Mouse (Mus musculus) intestine, embryonic 16.5 days (tissue): ENCODE measurements around the gene Gm10643. TPM values are rescaled to one million over a fixed set of nuclear protein-coding genes. Genes with fewer than 3 reads are reported as not detected.

Source experiments
- ATAC-seq: fragments of 200-750 bp; cut with Nextera tagmentation; 2 replicates; pipeline ENCODE4 v1.8.0; 2017; ENCODE audit warnings: moderate TSS enrichment, moderate library complexity
- H3K27ac ChIP-seq: fragments of 300-500 bp; sonication (generic); 2 replicates; pipeline ENCODE4 v1.5.1; 2014; ENCODE audit warnings: mild to moderate bottlenecking, low read length
- H3K27me3 ChIP-seq: fragments of 300-500 bp; sonication (generic); replicated peaks from 2 replicates; pipeline ENCODE4 v1.6.1; 2014; ENCODE audit warnings: low read length, control low read depth, mixed read lengths; ENCODE audit not compliant: control insufficient read depth, insufficient read depth
- H3K36me3 ChIP-seq: fragments of 300-500 bp; sonication (generic); 2 replicates; pipeline ENCODE4 v1.6.1; 2014; ENCODE audit warnings: low read length, control low read depth; ENCODE audit not compliant: control insufficient read depth, insufficient read depth
- H3K4me1 ChIP-seq: fragments of 300-500 bp; sonication (generic); 2 replicates; pipeline ENCODE4 v1.6.1; 2014; ENCODE audit warnings: low read length, control low read depth, mixed read lengths; ENCODE audit not compliant: control insufficient read depth, insufficient read depth
- H3K4me2 ChIP-seq: fragments of 300-500 bp; sonication (generic); 2 replicates; pipeline ENCODE4 v1.6.1; 2014; ENCODE audit warnings: low read depth, low read length, control low read depth
- H3K4me3 ChIP-seq: fragments of 300-500 bp; sonication (generic); 2 replicates; pipeline ENCODE4 v1.5.1; 2014; ENCODE audit warnings: mild to moderate bottlenecking, low read length
- H3K9ac ChIP-seq: fragments of 300-500 bp; sonication (generic); 2 replicates; pipeline ENCODE4 v1.6.1; 2014; ENCODE audit warnings: low read depth, low read length
- H3K9me3 ChIP-seq: fragments of 300-500 bp; sonication (generic); 2 replicates; pipeline ENCODE4 v1.6.1; 2016; ENCODE audit warnings: low read length, control low read depth; ENCODE audit not compliant: control insufficient read depth
- WGBS: fragments of 180-500 bp; shearing (Covaris S2); extraction: QIAGEN DNeasy Blood & Tissue Kit; methylation state at CpG from one replicate; pipeline ENCODE4 v1.1.7; 2014; 5-methylcytosine and 5-hydroxymethylcytosine counted together
- polyA plus RNA-seq: library from polyadenylated mRNA; unstranded; fragments of >200 nt; fragmentation: Nextera tagmentation; extraction: Ambion mirVana; gene quantifications from 2 replicates; pipeline ENCODE4 v1.2.1, GENCODE M21; 2015

Gm10643 gene
- polyA plus RNA-seq, 1 experiment from 2014 or later = 0.76 TPM

DNA sequence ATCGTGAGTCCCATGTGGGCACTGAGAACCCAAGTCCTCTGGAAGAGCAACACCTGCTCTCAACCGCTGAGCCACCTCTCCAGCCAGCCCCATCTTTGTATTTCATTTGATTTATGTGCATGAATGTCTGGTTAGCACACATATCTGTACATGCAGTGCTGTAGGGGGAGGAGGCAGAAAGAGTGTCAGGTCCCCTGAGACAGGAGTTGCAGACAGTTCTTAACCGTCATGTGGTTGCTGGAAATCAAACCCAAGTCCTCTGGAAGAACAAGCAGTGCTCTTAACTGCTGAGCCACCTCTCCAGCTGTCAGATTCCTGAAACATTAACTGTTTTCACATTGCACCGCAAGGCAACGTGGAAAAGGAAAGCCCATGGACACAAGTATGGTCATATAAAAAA, 16.8 kb downstream of the Gm10643 start:
- Histone ChIP-seq H3K4me2 (no peak overlapping the region), H3K4me1 (no peaks in the 10 kb centered on the region), H3K4me3 (no peak overlapping the region), H3K27me3 (peaks cover 21% of the 10 kb centered on the region), H3K36me3 (no peaks in the 10 kb centered on the region), H3K27ac (no peak overlapping the region), H3K9me3 (no peaks in the 10 kb centered on the region), H3K9ac (no peak overlapping the region)
- 72% methylated on average over 5 of the region's 5 CpGs for WGBS
- no peak for ATAC-seq

DNA sequence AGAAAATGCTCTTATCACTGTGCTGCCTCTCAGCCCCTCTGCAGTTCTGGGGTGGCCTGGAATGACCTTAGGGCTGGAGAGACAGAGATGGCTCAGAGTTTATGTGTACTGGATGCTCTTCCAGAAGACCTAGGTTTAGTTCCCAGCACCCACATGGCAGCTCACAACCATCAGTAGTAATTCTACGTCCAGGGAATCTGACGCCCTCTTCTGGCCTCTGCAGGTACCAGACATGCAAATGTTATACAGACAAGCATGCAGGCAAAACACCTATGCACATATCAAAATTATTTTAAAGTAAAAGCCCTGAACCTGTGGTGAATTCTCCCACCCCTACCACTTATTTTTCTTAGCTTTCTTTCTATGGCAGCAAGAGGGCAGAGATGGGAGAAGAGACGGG, 18.4 kb downstream of the Gm10643 start:
- peaks cover 7% of the 10 kb centered on the region; the same call in 1 of the 2 replicates for H3K4me1 ChIP-seq
- H3K27ac ChIP-seq = no peak overlapping the region

DNA sequence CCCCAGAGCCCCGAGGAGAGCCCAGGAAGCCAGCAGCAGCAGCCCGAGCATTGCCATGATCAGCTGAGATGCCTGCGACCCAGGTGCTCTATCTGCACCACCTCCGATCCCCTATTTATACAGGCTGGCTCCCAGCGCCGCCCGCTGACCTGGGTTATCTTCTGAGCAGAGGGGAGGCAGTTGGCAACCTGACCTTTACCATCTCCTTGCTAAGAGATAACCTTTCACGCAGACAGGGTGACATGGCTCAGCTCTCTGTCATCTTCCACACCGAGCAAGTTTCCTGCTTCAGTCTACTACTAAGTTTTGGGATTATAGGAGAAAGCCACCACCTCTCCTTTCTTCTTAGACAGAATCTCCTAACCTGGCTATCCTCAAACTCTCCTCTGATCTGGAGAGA, 20.0 kb downstream of the Gm10643 start, which contains the start of gene Rln3:
Gene Rln3, minus strand, starts transcription at position 101 of the 400 bp plus-strand sequence.
- no peak for ATAC-seq
- WGBS = 8% methylated on average over 9 of the region's 9 CpGs
- Histone ChIP-seq H3K4me1 (peaks cover 7% of the 10 kb centered on the region; the same call in 1 of the 2 replicates), H3K4me3 (peak within 1 kb of the TSS; percentile 16), H3K27me3 (peaks cover 35% of the 10 kb centered on the region), H3K9me3 (no peaks in the 10 kb centered on the region), H3K4me2 (no peak within 1 kb of the TSS), H3K36me3 (no peaks in the 10 kb centered on the region), H3K9ac (peak within 1 kb of the TSS; percentile 37; the same call in 1 of the 2 replicates), H3K27ac (no peak within 1 kb of the TSS)

More for the DNA sequence above, 18.4 kb downstream of the Gm10643 start:
- Histone ChIP-seq H3K4me2 (no peak overlapping the region), H3K27me3 (peaks cover 35% of the 10 kb centered on the region), H3K9me3 (no peaks in the 10 kb centered on the region), H3K4me3 (no peak overlapping the region), H3K36me3 (no peaks in the 10 kb centered on the region), H3K9ac (no peak overlapping the region)
- WGBS = 81% methylated on average over 3 of the region's 3 CpGs
- ATAC-seq = no peak

DNA sequence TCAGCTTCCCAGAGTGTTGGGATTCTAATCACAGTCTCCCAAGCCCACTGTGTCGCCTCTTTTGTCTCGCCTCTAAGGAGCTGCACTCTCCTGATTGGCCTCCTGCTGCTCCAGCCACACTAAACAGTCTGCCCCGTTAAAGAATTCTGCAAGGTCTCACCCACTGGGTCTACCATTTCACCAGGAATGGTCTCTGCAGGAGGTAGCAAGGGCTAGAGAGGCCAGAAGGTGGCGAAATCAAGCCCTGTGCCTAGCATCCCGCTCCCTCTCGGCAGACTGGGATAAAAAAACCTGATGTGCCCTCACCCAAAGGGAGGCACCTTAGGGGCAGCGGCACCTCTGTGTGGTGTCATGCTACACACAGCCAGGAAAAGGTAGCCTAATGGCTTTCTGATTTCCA, 20.8 kb downstream of the Gm10643 start:
- 18% methylated on average over 7 of the region's 7 CpGs for WGBS
- Histone ChIP-seq H3K4me3 (no peak overlapping the region), H3K27ac (no peak overlapping the region), H3K9ac (no peak overlapping the region), H3K9me3 (no peaks in the 10 kb centered on the region), H3K27me3 (peaks cover 35% of the 10 kb centered on the region), H3K4me2 (no peak overlapping the region), H3K4me1 (peaks cover 7% of the 10 kb centered on the region; the same call in 1 of the 2 replicates), H3K36me3 (no peaks in the 10 kb centered on the region)
- no peak for ATAC-seq

DNA sequence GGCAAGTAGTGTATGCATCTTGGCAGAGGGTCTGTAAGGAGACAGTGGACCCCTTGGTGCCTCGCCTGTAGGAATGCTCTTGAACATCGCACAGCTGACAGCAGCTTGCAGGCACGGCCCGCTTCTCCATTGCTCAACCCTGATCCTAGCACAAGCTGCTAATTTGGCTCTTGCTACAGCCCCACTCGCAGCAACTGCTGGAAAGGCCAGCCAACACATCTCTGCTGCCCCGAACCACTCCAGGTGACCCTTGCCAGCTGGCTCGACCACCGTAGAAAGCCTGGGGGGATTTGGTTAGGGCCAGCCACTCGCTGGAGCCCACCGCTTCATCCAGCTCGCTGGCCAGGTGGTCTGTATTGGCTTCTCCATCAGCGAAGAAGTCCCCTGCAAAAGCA, 22.0 kb downstream of the Gm10643 start:
- ATAC-seq = no peak
- H3K9me3 ChIP-seq = no peaks in the 10 kb centered on the region
- no peak overlapping the region for H3K27ac ChIP-seq
- peak overlapping the region; percentile 41; the same call in 1 of the 2 replicates for H3K4me3 ChIP-seq
- no peaks in the 10 kb centered on the region for H3K36me3 ChIP-seq
- peak overlapping the region; percentile 72; the same call in 1 of the 2 replicates for H3K4me2 ChIP-seq
- no peak overlapping the region for H3K9ac ChIP-seq
- H3K4me1 ChIP-seq = peaks cover 7% of the 10 kb centered on the region; the same call in 1 of the 2 replicates
- H3K27me3 ChIP-seq = peaks cover 35% of the 10 kb centered on the region
- 42% methylated on average over 12 of the region's 12 CpGs for WGBS

DNA sequence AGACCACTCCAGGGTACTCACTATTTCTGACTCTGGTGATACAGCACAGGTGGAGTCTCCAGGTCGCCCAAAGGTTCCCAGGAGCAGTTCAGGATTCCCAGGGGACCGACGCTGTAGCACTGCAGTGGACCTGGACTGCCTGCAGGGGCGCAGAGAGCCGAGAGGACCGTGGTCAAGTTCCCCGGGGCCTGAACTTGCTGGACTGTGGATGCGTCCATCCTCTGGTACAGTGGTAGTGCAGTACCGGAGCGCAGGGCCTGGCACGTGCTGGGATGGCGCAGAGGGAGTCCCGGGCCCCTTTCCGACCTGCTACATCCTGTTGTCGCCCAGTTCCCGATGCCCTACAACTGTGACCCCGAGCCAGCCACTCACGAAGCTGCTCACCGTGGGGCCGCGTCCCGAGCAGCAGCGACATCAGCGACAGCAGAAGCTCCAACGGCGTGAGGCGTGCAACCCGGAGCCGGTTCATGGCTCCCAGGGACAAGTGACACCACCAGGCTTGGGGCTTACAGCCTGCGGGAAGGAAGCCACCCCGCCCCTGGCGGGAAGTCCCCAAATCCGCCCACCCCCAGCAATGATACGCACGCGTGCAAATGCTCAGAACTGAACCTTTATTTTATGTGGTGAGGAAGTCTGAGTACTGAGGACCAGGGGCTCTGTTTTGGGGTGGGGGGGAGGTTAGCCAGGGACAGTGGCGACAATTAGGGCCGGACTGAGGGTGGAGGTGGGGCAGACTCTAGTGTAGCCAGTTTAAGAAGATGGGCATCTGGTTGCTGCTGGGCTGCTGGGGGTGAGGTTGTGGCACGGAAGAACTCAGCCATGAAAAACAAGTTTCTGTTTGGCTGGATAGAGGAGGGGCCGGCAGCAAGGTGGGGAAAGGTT, 22.6 kb downstream of the Gm10643 start, which contains the start of gene Il27ra:
Gene Il27ra, minus strand, starts transcription at position 524 of the 882 bp plus-strand sequence.
- Histone ChIP-seq H3K27me3 (peaks cover 35% of the 10 kb centered on the region), H3K27ac (no peak within 1 kb of the TSS), H3K9ac (peak within 1 kb of the TSS; percentile 61), H3K4me1 (peaks cover 7% of the 10 kb centered on the region; the same call in 1 of the 2 replicates), H3K9me3 (no peaks in the 10 kb centered on the region), H3K4me2 (peak within 1 kb of the TSS; percentile 72), H3K36me3 (no peaks in the 10 kb centered on the region), H3K4me3 (peak within 1 kb of the TSS; percentile 41)
- WGBS = 6% methylated on average over 40 of the region's 40 CpGs
- ATAC-seq = peak; percentile 78

DNA sequence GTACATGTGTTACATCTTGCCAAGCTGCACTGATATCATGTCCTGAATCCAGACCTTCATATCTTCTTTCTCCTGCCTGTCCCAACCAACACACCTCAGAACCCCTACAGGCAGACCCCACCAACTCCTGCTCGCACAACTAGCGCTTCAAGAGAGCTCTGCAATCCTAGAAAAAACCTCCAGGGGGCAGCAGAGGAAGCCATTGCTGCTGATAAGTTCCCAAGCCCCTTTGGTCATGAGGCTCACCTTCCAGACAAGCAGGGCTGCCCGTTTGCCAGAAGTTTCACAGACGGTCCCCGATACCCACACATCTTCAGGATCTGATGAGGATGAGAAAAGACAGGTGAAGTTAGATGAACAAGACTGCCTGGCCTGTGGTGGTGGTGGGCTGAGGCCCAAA, 25.9 kb downstream of the Gm10643 start:
- Histone ChIP-seq H3K4me3 (no peak overlapping the region), H3K27ac (no peak overlapping the region), H3K36me3 (no peaks in the 10 kb centered on the region), H3K27me3 (peaks cover 22% of the 10 kb centered on the region), H3K4me1 (peaks cover 7% of the 10 kb centered on the region; the same call in 1 of the 2 replicates), H3K4me2 (no peak overlapping the region), H3K9ac (no peak overlapping the region), H3K9me3 (no peaks in the 10 kb centered on the region)
- no peak for ATAC-seq
- 8% methylated on average over 5 of the region's 5 CpGs for WGBS

DNA sequence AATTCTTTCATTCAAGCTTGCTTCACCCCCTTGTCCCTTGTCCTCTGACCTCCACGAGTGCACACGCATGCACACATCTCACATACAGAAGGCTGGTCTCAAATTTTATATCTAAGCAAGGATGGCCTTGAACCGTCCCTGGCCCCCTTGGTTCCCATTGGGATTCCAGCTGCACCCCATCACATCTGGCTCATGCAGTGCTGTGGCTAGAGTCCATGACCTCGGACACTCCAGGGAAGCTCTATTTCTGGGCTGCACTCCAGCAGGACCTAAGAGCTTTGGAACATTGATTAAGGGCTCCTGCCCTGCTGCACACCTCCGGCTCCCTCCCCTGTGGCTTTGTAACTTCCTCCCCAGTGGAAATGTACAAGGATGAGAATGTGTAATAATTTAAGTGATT, 26.9 kb downstream of the Gm10643 start:
- Histone ChIP-seq H3K9ac (no peak overlapping the region), H3K27ac (no peak overlapping the region), H3K4me2 (no peak overlapping the region), H3K9me3 (no peaks in the 10 kb centered on the region), H3K36me3 (no peaks in the 10 kb centered on the region), H3K27me3 (peaks cover 13% of the 10 kb centered on the region), H3K4me1 (peaks cover 7% of the 10 kb centered on the region; the same call in 1 of the 2 replicates), H3K4me3 (no peak overlapping the region)
- WGBS = 68% methylated on average over 5 of the region's 5 CpGs
- ATAC-seq = no peak

DNA sequence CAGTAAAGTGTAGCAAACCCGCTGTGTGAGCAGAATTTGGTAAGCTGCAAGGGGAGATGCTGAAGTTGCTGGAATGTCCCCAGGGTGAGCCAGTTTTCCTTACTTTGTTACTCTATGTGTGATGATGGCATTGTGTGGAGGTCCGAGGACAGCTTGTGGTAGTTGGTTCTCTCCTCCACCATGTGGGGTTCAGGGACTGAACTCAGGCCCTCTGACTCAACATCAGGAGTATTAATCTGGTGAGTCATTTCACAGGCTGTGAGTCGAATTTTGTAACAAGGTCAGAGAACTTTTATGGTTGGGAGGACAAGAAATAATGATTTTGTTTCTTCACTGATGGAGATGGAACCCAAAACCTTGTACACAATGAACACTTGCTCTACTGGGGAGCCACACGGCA, 32.2 kb downstream of the Gm10643 start:
- ATAC-seq = no peak
- Histone ChIP-seq H3K4me1 (no peaks in the 10 kb centered on the region), H3K9me3 (no peaks in the 10 kb centered on the region), H3K27me3 (no peaks in the 10 kb centered on the region), H3K36me3 (no peaks in the 10 kb centered on the region), H3K9ac (no peak overlapping the region), H3K4me3 (no peak overlapping the region), H3K4me2 (no peak overlapping the region), H3K27ac (no peak overlapping the region)
- 68% methylated on average over 4 of the region's 4 CpGs for WGBS
